Mouse (Mus musculus) brain, embryonic 14.5 days (tissue): ENCODE measurements at regions not wholly inside any gene's neighbourhood (a gene's known extent, or its start where the extent isn't known, plus 50 kb on each side); places are given as distances from the start of the nearest gene placed in this dataset.
A peak's percentile ranks its signal among the peaks of the same experiment; 100 is the strongest.

ENCODE experiments used
- DNase-seq: peaks from one replicate; pipeline ENCODE4 v3.0.0-alpha.2; 2011; ENCODE audit warnings: low read depth
- CTCF ChIP-seq: fragments of 200-500 bp; IDR thresholded peaks from 2 replicates; pipeline ENCODE4 v1.5.1; 2012; ENCODE audit warnings: inconsistent platforms, mild to moderate bottlenecking, moderate library complexity, borderline replicate concordance; ENCODE audit not compliant: insufficient read depth, insufficient read length; ENCODE audit errors: extremely low read depth
- POLR2A ChIP-seq: fragments of 200-500 bp; IDR thresholded peaks from 2 replicates; pipeline ENCODE4 v1.6.1; 2012; ENCODE audit warnings: mild to moderate bottlenecking, inconsistent platforms, borderline replicate concordance; ENCODE audit not compliant: poor library complexity, insufficient read depth, insufficient read length, severe bottlenecking; ENCODE audit errors: extremely low read depth

GRCm38 (mm10) chr15:25468478-25468877, 54.9 kb upstream of the Basp1 start:
- TF ChIP-seq POLR2A: no peak
- TF ChIP-seq CTCF: no peak
- DNase-seq: no peak

- TF ChIP-seq CTCF (no peak), POLR2A (no peak)
- no peak for DNase-seq
Measured at GRCm38 (mm10) chr15:25469185-25469845, 55.8 kb upstream of the Basp1 start.

- DNase-seq: no peak
- TF ChIP-seq CTCF (no peak), POLR2A (no peak)
Measured at GRCm38 (mm10) chr15:25471331-25471730, 57.8 kb upstream of the Basp1 start.

GRCm38 (mm10) chr15:25473201-25473710, 59.7 kb upstream of the Basp1 start:
- TF ChIP-seq POLR2A: no peak
- TF ChIP-seq CTCF: no peak
- no peak for DNase-seq

- TF ChIP-seq POLR2A: no peak
- TF ChIP-seq CTCF: no peak
- DNase-seq: no peak
Measured at GRCm38 (mm10) chr15:25474096-25474495, 60.5 kb upstream of the Basp1 start.

GRCm38 (mm10) chr15:25482586-25482985, 69.0 kb upstream of the Basp1 start:
- no peak for DNase-seq
- TF ChIP-seq POLR2A: no peak
- TF ChIP-seq CTCF: no peak

GRCm38 (mm10) chr15:25485372-25485771, 71.8 kb upstream of the Basp1 start:
- DNase-seq: no peak
- TF ChIP-seq CTCF: no peak
- TF ChIP-seq POLR2A: no peak

- TF ChIP-seq CTCF (peak; percentile 28; the same call in 1 of the 2 replicates), POLR2A (no peak)
- peak; percentile 60 for DNase-seq
Measured at GRCm38 (mm10) chr15:25486158-25486557, 72.6 kb upstream of the Basp1 start.

- TF ChIP-seq CTCF (no peak), POLR2A (no peak)
- DNase-seq: no peak
Measured at GRCm38 (mm10) chr15:25489804-25490203, 76.2 kb upstream of the Basp1 start.

- peak; percentile 74 for DNase-seq
- no peak for TF ChIP-seq POLR2A
- TF ChIP-seq CTCF: no peak
Measured at GRCm38 (mm10) chr15:25492161-25492746, 78.7 kb upstream of the Basp1 start.

GRCm38 (mm10) chr15:25494687-25495299, 81.2 kb upstream of the Basp1 start:
- TF ChIP-seq CTCF: no peak
- TF ChIP-seq POLR2A: no peak
- no peak for DNase-seq

GRCm38 (mm10) chr15:25495926-25496644, 82.5 kb upstream of the Basp1 start:
- TF ChIP-seq CTCF: no peak
- DNase-seq: no peak
